Mouse (Mus musculus) left cerebral cortex, adult 2 months (tissue): ENCODE results near the gene Kpna2. TPM values are rescaled to one million over a fixed set of nuclear protein-coding genes. Genes with fewer than 3 reads are reported as not detected.
"Not testable (repeated sequence)": the region's sequence is repeated elsewhere in the genome, so short reads cannot be mapped to it uniquely, and the experiment has no call there.

Experiments used
- DNase-seq, 2 experiments: peaks; one replicate each; pipeline ENCODE4 v3.0.0; 2021 to 2022; ENCODE audit warnings: low spot score in 2 of 2, mixed read lengths in 1 of 2; ENCODE audit errors: extremely low spot score in 1 of 2
- H3K27ac ChIP-seq: fragments of 200-600 bp; 2 replicates; pipeline ENCODE4 v1.8.1; 2022
- H3K4me3 ChIP-seq: fragments of 200-600 bp; 2 replicates; pipeline ENCODE4 v1.8.1; 2022
- CTCF ChIP-seq: fragments of 200-600 bp; IDR thresholded peaks from 2 replicates; pipeline ENCODE4 v1.8.1; 2022; ENCODE audit warnings: antibody characterized with exemption, mild to moderate bottlenecking, moderate library complexity
- intact Hi-C: fragments of 180-260 bp; cut with DNase I; formaldehyde crosslinking; loops from one replicate; pipeline ENCODE4 v1.15.1; 2025
- total RNA-seq, 2 experiments: library from RNA; stranded (reverse); gene quantifications; 2 replicates each; pipeline ENCODE4 v1.2.3; 2021

The Kpna2 gene
- total RNA-seq, 2 experiments from 2014 or later = 20.6 to 31.7 TPM

GRCm38 (mm10) chr11:107028275-107028618 is 28.9 kb upstream of the Kpna2 start:
- no peak for TF ChIP-seq CTCF
- Histone ChIP-seq H3K27ac (peak overlapping the region; percentile 81), H3K4me3 (peak overlapping the region; percentile 71)
- no peak for DNase-seq
- intact Hi-C loops = loop anchor here (5.0 kb wide), 1 partner anchor 241 kb away; the partner anchor contains the start of genes Cep95 and Ddx5

- no peak for TF ChIP-seq CTCF
- DNase-seq = peak; percentile 83 to 88
- Histone ChIP-seq H3K27ac (peak overlapping the region; percentile 83), H3K4me3 (peak overlapping the region; percentile 71)
- intact Hi-C loops = loop anchor here (1.0 to 5.0 kb wide), 2 partner anchors 14 to 240 kb away; partner anchors contain the start of genes Cep95 and Ddx5
These were observed 28.3 kb upstream of the Kpna2 start for GRCm38 (mm10) chr11:107027431-107028274.

GRCm38 (mm10) chr11:107026554-107027430 is 27.5 kb upstream of the Kpna2 start:
- no peak overlapping the region for H3K27ac ChIP-seq
- no peak overlapping the region for H3K4me3 ChIP-seq
- no peak for TF ChIP-seq CTCF
- intact Hi-C loops = loop anchor here (1.0 to 5.0 kb wide), 2 partner anchors 13 to 239 kb away; partner anchors contain the start of genes Cep95 and Ddx5
- no peak for DNase-seq

GRCm38 (mm10) chr11:107025411-107026321 is 26.3 kb upstream of the Kpna2 start, which contains the start of gene 1810010H24Rik:
Gene 1810010H24Rik (plus strand): TSS chr11:107025681.
- Histone ChIP-seq H3K27ac (peak within 1 kb of the TSS; percentile 22; the same call in 1 of the 2 replicates), H3K4me3 (peak within 1 kb of the TSS; percentile 51)
- intact Hi-C loops = loop anchor here (5.0 kb wide), 1 partner anchor 238 kb away; the partner anchor contains the start of genes Cep95 and Ddx5
- TF ChIP-seq CTCF = no peak
- DNase-seq = no peak

GRCm38 (mm10) chr11:107024406-107024805 is 25.1 kb upstream of the Kpna2 start:
- intact Hi-C loops = no loop called here
- Histone ChIP-seq H3K4me3 (no peak overlapping the region), H3K27ac (no peak overlapping the region)
- TF ChIP-seq CTCF = no peak
- DNase-seq = no peak

- no peak for DNase-seq
- Histone ChIP-seq H3K27ac (no peak overlapping the region), H3K4me3 (no peak overlapping the region)
- intact Hi-C loops = no loop called here
- no peak for TF ChIP-seq CTCF
These were observed 22.8 kb upstream of the Kpna2 start for GRCm38 (mm10) chr11:107022050-107022683.

- H3K27ac ChIP-seq, DNase-seq, intact Hi-C loops, H3K4me3 ChIP-seq: not testable (repeated sequence)
These were observed 20.4 kb upstream of the Kpna2 start for GRCm38 (mm10) chr11:107019722-107020121.

GRCm38 (mm10) chr11:107019318-107019717 is 20.0 kb upstream of the Kpna2 start:
- Histone ChIP-seq H3K4me3 (no peak overlapping the region), H3K27ac (no peak overlapping the region)
- no peak for TF ChIP-seq CTCF
- no peak for DNase-seq
- intact Hi-C loops = no loop called here

- H3K27ac ChIP-seq = no peak overlapping the region
- DNase-seq = no peak
- TF ChIP-seq CTCF = peak; percentile 32
- no peak overlapping the region for H3K4me3 ChIP-seq
- intact Hi-C loops = no loop called here
These were observed 19.3 kb upstream of the Kpna2 start for GRCm38 (mm10) chr11:107018606-107019005.

- intact Hi-C loops = no loop called here
- Histone ChIP-seq H3K4me3 (no peak overlapping the region), H3K27ac (no peak overlapping the region)
- TF ChIP-seq CTCF = no peak
- no peak for DNase-seq
These were observed 18.1 kb upstream of the Kpna2 start for GRCm38 (mm10) chr11:107017339-107017886.
